Mouse (Mus musculus) skeletal muscle tissue, postnatal 0 days (tissue): ENCODE results near the gene C130050O18Rik. TPM values are rescaled to one million over a fixed set of nuclear protein-coding genes. Genes with fewer than 3 reads are reported as not detected.

Experiments used
- microRNA counts: library from miRNA; unstranded; fragments of <30 nt; microRNA quantifications from one replicate; lab custom pipeline; 2015
- microRNA-seq, 2 experiments: library from miRNA; unstranded; fragments of <30 nt; microRNA quantifications; one replicate each; pipeline ENCODE4; 2016
- polyA plus RNA-seq: library from polyadenylated mRNA; unstranded; fragments of >200 nt; fragmentation: Nextera tagmentation; extraction: Ambion mirVana; gene quantifications from 2 replicates; pipeline ENCODE4 v1.2.1, GENCODE M21; 2015

C130050O18Rik gene
- polyA plus RNA-seq: 0.44 and 0.77 TPM in 2 replicates

GRCm38 (mm10) chr5:139404801-139405401 is at the start of gene C130050O18Rik:
C130050O18Rik (plus strand) TSS chr5:139405280.

GRCm38 (mm10) chr5:139377468-139378270 is 27.4 kb upstream of the C130050O18Rik start, which contains the start of gene Gpr146:
Gpr146 (plus strand) TSS chr5:139377697.

GRCm38 (mm10) chr5:139423026-139423865 is 18.2 kb downstream of the C130050O18Rik start, which contains the start of gene Gper1:
Gper1 (plus strand) TSS chr5:139423151.

GRCm38 (mm10) chr5:139460384-139461067 is 55.4 kb downstream of the C130050O18Rik start, which contains the start of gene 3110082I17Rik:
3110082I17Rik (minus strand) TSS chr5:139460527.

MicroRNAs encoded within 50 kb of the gene (microRNA counts, 519-probe panel; counts per million panel counts)
- 296 counts per million, percentile 58 among the panel's probes with 10 or more counts for microRNA mmu-miR-339-3p (lab: Ali Mortazavi, UCI)
- 296 counts per million, percentile 58 among the panel's probes with 10 or more counts for microRNA mmu-miR-339-5p (lab: Ali Mortazavi, UCI)

Small RNA genes lying within 50 kb of the gene (microRNA-seq; reads per million reads assigned to microRNA genes)
- 224 to 330 reads per million in 2 experiments for gene Mir339

Other genes starting within 250 kb of the C130050O18Rik start
- 28.4 and 29.5 TPM in 2 replicates for gene Sun1, start 204.6 kb upstream of the C130050O18Rik start, polyA plus RNA-seq
- gene Get4, start 153.0 kb upstream of the C130050O18Rik start, polyA plus RNA-seq: 204 and 205 TPM in 2 replicates
- 2.1 and 3.8 TPM in 2 replicates for gene Adap1, start 79.7 kb upstream of the C130050O18Rik start, polyA plus RNA-seq
- gene Cox19, start 53.9 kb upstream of the C130050O18Rik start, polyA plus RNA-seq: 73.7 and 79.2 TPM in 2 replicates
- gene Cyp2w1, start 52.7 kb upstream of the C130050O18Rik start, polyA plus RNA-seq: 0.51 TPM in 1 of 2 replicates, not detected in the other
- gene Gpr146, start 27.6 kb upstream of the C130050O18Rik start, polyA plus RNA-seq: 10.5 and 11.6 TPM in 2 replicates
- gene Gper1, start 17.9 kb downstream of the C130050O18Rik start, polyA plus RNA-seq: 3.5 and 3.6 TPM in 2 replicates
- gene 3110082I17Rik, start 55.2 kb downstream of the C130050O18Rik start, polyA plus RNA-seq: 10.4 and 10.6 TPM in 2 replicates
- gene Zfand2a, start 79.3 kb downstream of the C130050O18Rik start, polyA plus RNA-seq: 4.1 and 4.8 TPM in 2 replicates
- not detected in 2 replicates for gene Uncx, start 138.2 kb downstream of the C130050O18Rik start, polyA plus RNA-seq